Mouse (Mus musculus) T-helper 17 cell (primary cell): Measurements from ENCODE around the gene Cald1.

ENCODE experiments used
- in situ Hi-C, 2 experiments: fragments of 300-600 bp; cut with MboI, MseI; formaldehyde crosslinking; loops; 1 replicate in 1 of 2; 2 replicates in 1 of 2; pipeline ENCODE4 v1.15.1; 2025; ENCODE audit warnings: high pct_unique_total_duplicates in 2 of 2

Cald1 gene

DNA sequence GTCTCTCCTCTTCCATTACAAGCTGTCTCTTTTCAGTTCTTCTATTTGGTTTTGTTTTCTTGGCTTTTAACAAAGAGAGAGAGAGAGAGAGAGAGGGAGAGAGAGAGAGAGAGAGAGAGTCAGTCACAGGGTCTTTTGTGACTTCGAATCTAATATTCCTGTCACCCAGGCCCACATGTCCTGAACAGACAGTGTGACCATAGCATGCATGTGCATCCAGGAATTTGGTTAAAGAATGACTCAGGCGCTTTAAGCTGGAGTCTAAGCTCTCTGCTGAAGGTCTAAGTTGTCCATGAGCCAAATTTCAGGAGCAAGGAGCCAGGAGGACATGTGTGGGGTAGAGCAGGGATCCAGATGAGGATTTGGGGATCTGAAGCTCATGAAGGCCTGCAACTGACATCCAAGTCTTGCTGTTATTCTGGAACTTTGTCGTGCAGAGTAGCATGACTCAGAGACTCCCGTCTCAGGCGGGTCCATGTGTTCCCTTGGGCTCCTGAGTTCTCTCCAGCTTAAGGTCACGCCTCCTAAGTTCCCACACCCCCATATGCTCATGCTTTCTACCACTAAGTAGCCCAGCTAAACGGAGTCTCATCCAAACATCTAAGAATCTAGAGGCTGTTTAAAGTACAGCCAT is 152.3 kb downstream of the Cald1 start:
- in situ Hi-C loops = loop anchor here (5.0 to 25.0 kb wide), 2 partner anchors 203 to 213 kb away; no protein-coding TSS in a partner anchor

- in situ Hi-C loops = loop anchor here (5.0 to 25.0 kb wide), 2 partner anchors 204 to 214 kb away; no protein-coding TSS in a partner anchor
Observed at GRCm38 (mm10) chr6:34751625-34752024, 153.3 kb downstream of the Cald1 start.

- in situ Hi-C loops = loop anchor here (5.0 to 25.0 kb wide), 2 partner anchors 207 to 217 kb away; no protein-coding TSS in a partner anchor
Observed at GRCm38 (mm10) chr6:34754448-34754847, 156.1 kb downstream of the Cald1 start.

- in situ Hi-C loops = loop anchor here in 1 of 2 experiments (25.0 kb wide), 1 partner anchor 221 kb away; no protein-coding TSS in a partner anchor
Observed at GRCm38 (mm10) chr6:34758340-34758739, 160.0 kb downstream of the Cald1 start.

DNA sequence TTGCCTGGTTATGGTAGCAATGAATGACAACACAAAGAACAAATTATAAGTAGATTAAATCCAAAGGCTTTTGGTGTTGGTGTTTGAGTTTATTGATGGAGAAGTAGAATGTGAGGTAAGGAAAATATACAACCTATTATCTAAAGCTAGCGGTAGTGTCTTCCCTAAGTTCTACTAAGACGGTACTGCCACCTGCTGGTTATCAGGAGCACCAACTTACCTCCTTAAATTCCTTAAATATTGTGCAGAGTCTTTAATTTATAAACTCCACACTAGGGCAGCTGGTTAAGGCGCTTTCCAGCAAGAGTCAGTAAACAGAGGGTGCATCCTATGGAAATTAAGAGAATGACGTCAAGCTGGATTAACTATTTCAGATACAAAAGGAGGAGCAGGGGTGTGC is 161.7 kb downstream of the Cald1 start:
- in situ Hi-C loops = loop anchor here (5.0 to 25.0 kb wide), 2 partner anchors 223 to 468 kb away; no protein-coding TSS in a partner anchor

DNA sequence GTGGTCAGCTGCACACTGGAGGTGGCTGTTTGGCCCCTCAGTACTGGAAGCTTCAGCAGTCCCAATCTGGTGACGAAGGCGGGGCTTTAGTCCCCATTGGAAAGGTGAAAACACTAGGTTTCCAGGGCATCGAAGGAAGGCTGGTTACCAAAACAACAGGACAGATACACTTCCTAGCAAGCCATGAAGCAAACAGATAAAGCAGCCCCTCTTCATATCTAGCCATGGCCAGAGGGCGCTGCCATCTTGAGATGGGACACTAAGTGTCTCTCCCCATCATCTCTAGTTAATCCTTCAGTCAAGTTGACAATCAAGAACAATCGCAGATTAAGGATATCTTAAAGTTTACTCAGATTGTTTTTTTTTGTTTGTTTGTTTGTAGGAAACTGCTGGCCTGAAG is 167.4 kb downstream of the Cald1 start:
- in situ Hi-C loops = loop anchor here in 1 of 2 experiments (25.0 kb wide), 1 partner anchor 228 kb away; no protein-coding TSS in a partner anchor

DNA sequence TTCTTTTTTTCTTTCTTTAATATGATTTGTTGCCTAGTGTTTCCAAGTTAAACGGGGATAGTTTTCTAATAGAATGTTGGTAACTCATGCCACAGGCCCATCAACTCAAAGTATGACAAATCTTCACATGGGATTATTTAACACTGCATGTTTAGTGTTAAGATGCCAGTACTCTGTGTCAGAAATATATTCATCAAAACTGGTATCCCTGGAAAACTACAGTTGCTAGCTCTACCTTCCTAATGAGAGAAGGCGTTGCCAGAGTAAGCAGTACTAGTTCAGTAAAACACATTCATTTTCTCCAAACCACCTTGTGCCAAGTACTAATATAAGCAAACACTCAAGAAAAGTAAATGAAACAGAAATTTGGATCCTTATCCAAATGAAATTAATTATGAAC is 171.7 kb downstream of the Cald1 start:
- in situ Hi-C loops = loop anchor here in 1 of 2 experiments (25.0 kb wide), 1 partner anchor 233 kb away; no protein-coding TSS in a partner anchor

- in situ Hi-C loops = loop anchor here in 1 of 2 experiments (25.0 kb wide), 1 partner anchor 233 kb away; no protein-coding TSS in a partner anchor
Observed at GRCm38 (mm10) chr6:34770491-34770890, 172.2 kb downstream of the Cald1 start.

DNA sequence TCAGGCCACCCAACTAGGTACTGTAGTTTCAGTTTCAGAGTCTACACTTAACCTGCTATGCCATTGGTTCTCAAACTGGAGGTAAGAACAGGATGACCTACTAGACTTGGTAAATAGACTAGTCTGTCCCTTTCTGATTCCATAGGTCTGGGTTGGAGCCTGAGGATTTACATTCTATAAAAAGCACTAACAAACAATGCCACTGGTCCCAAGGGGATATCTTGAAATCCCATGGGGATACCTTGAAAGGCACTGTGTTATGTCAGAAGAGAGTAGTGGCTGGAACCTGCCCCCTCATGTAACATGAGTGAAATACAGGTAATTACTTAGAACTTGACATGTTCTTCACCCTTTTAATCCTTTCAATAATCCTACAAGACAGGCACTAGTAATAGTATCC is 178.1 kb downstream of the Cald1 start:
- in situ Hi-C loops = no loop called here

DNA sequence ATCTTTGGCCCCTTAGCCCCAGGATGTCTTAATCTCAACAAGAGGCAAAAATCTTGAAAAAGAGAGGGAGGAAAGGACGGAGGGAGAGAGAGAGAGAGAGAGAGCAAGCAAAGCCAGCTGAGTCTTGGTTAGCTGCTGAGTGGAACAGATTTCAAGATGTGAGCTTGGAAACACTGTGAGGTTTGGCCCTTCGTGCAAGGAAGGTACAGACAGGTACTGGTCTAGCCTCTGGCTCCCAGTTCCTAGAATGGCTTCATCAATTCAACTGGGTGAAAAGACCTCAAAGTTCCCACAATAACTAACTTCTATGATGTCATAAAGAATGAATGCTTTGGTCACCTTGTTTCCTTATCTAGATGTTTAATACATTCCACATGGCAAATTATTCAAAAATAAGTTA is 178.8 kb downstream of the Cald1 start:
- in situ Hi-C loops = no loop called here

GRCm38 (mm10) chr6:34777981-34778668 is 179.8 kb downstream of the Cald1 start:
- in situ Hi-C loops = no loop called here

- in situ Hi-C loops = no loop called here
Observed at GRCm38 (mm10) chr6:34780231-34780942, 182.1 kb downstream of the Cald1 start, which contains the start of gene Agbl3. Gene Agbl3, plus strand, starts transcription at chr6:34780432.

GRCm38 (mm10) chr6:34780943-34781289 is 182.6 kb downstream of the Cald1 start:
- in situ Hi-C loops = no loop called here

DNA sequence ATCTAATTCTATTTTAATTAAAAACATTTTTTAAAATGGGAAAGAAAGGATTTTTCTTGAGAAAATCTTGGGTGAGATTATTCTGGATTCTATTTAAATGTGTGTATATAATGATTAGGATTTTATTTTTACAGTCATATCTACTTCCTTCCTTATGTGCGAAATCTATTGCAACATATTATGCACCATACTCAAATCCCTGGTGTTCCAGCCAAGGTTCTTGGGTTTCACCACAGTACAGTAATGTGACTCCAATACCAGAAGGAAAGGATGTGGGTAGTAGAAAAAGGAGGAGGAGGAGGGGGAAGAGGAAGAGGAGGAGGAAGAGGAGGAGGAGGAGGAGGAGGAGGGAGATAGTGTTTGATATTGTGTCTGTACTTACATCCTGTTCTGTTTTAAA is 184.2 kb downstream of the Cald1 start:
- in situ Hi-C loops = no loop called here

- in situ Hi-C loops = loop anchor here in 1 of 2 experiments (5.0 kb wide), 1 partner anchor 65 kb away; the partner anchor contains the start of gene Tmem140
Observed at GRCm38 (mm10) chr6:34796881-34797280, 198.6 kb downstream of the Cald1 start.

DNA sequence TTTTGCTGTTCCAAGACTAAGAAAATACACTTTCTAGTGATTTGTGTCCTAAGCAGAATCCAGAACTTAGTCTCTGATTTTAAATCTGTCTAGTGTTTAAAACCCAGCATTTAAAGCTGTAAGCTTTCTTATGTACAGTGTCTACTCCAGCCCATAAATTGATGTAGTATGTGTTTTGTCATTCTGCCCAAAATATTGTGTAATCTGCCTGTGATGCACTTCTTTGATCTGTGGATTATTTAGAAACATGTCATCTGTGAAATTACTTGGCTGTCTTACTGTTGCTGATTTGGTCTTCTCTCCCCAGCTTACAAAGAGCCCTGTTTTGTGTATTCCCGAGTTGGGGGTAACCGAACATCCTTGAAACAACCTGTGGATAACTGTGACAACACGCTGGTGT is 199.6 kb downstream of the Cald1 start:
- in situ Hi-C loops = loop anchor here in 1 of 2 experiments (5.0 kb wide), 1 partner anchor 64 kb away; the partner anchor contains the start of gene Tmem140

GRCm38 (mm10) chr6:34805582-34805981 is 207.3 kb downstream of the Cald1 start:
- in situ Hi-C loops = no loop called here

GRCm38 (mm10) chr6:34810651-34811050 is 212.4 kb downstream of the Cald1 start:
- in situ Hi-C loops = no loop called here

DNA sequence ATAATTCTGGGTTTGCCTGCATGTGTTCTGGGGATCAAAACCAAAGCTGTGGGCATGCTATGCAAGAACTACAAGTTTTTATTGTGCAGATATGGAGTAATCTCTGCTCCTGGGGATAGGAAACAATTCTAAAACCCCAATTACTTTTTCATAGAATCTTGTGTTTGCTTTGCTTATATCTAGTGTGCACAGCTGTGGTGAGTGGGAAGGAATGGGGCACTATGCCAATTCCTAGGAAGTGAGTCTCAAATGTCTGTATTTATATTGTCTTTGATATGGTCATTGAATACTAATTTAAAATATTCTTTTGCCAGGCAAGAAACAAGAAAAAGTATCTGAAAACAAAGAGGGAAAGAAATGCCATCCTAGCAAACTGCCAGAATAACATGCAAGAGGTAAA is 226.1 kb downstream of the Cald1 start:
- in situ Hi-C loops = no loop called here
